Mouse (Mus musculus): ENCODE measurements at regions not wholly inside any gene's neighbourhood (a gene's known extent, or its start where the extent isn't known, plus 50 kb on each side); places are given as distances from the start of the nearest gene placed in this dataset.

GRCm38 (mm10) chr3:147479890-147480289 is 627.7 kb downstream of the Ttll7 start:
- 89% methylated on average over 1 of the region's 1 CpGs for WGBS

More at GRCm38 (mm10) chr3:147479890-147480289, 627.7 kb downstream of the Ttll7 start:
- no peak for ATAC-seq (ENCODE audit: low FRiP score, low TSS enrichment)
- Histone ChIP-seq H3K27me3 (ENCODE audit: control insufficient read depth, insufficient read depth, low read length) (no peaks in the 10 kb centered on the region), H3K4me3 (ENCODE audit: low read depth, low read length) (no peak overlapping the region), H3K9ac (ENCODE audit: low read length) (no peak overlapping the region), H3K27ac (replicated peaks) (no peak overlapping the region), H3K4me1 (replicated peaks; ENCODE audit: control insufficient read depth, insufficient read depth) (no peaks in the 10 kb centered on the region), H3K9me3 (ENCODE audit: control insufficient read depth, low read length) (no peaks in the 10 kb centered on the region), H3K4me2 (replicated peaks; ENCODE audit: low read depth) (no peak overlapping the region), H3K36me3 (ENCODE audit: control insufficient read depth, insufficient read depth, low read length) (no peaks in the 10 kb centered on the region)
- no peak for DNase-seq (ENCODE audit: low spot score)
- TF ChIP-seq EP300 (optimal IDR thresholded peaks at IDR 0.05): no peak
- TF ChIP-seq CTCF (IDR thresholded peaks at IDR 0.05; ENCODE audit: low read depth): no peak
